Mouse (Mus musculus) liver, adult 2 months (tissue): ENCODE data around the gene Tceal5.

ENCODE experiments used
- CTCF ChIP-seq: fragments of 200-500 bp; IDR thresholded peaks from 2 replicates; pipeline ENCODE4 v1.5.1; 2011; ENCODE audit warnings: low read depth, low read length, control low read depth
- POLR2A ChIP-seq: fragments of 200-500 bp; IDR thresholded peaks from 2 replicates; pipeline ENCODE4 v1.6.1; 2011; ENCODE audit warnings: low read length, control low read depth; ENCODE audit not compliant: insufficient read depth; ENCODE audit errors: extremely low read depth

GRCm38 (mm10) chrX:136249671-136250070, 46.0 kb upstream of the Tceal5 start:
- TF ChIP-seq POLR2A (no peak), CTCF (no peak)
